Mouse (Mus musculus) cerebellum, adult 18-20 months (tissue): ENCODE results near the gene Axl.
"Not testable (repeated sequence)": the region's sequence is repeated elsewhere in the genome, so short reads cannot be mapped to it uniquely, and the experiment has no call there.

Experiments
- DNase-seq, 2 experiments: peaks; one replicate each; pipeline ENCODE4 v3.0.0; 2021

Axl gene

GRCm38 (mm10) chr7:25753076-25753475, 35.4 kb downstream of the Axl start:
- no peak for DNase-seq

- no peak for DNase-seq
Observed at GRCm38 (mm10) chr7:25746844-25747243, 41.7 kb downstream of the Axl start.

GRCm38 (mm10) chr7:25738277-25738676, 50.2 kb downstream of the Axl start:
- no peak for DNase-seq

GRCm38 (mm10) chr7:25736920-25737319, 51.6 kb downstream of the Axl start:
- no peak for DNase-seq

- DNase-seq, result no peak
Observed at GRCm38 (mm10) chr7:25734991-25735390, 53.5 kb downstream of the Axl start.

GRCm38 (mm10) chr7:25731294-25732055, 57.0 kb downstream of the Axl start:
- no peak for DNase-seq

- DNase-seq, result no peak
Observed at GRCm38 (mm10) chr7:25729862-25730261, 58.6 kb downstream of the Axl start.

GRCm38 (mm10) chr7:25729396-25729795, 59.1 kb downstream of the Axl start:
- DNase-seq, result no peak

GRCm38 (mm10) chr7:25727800-25728199, 60.7 kb downstream of the Axl start:
- no peak for DNase-seq

- DNase-seq, result no peak
Observed at GRCm38 (mm10) chr7:25725886-25726285, 62.6 kb downstream of the Axl start.

- not testable (repeated sequence) for DNase-seq
Observed at GRCm38 (mm10) chr7:25721776-25722175, 66.7 kb downstream of the Axl start.

GRCm38 (mm10) chr7:25720760-25721159, 67.7 kb downstream of the Axl start:
- no peak for DNase-seq

GRCm38 (mm10) chr7:25719761-25720610, 68.5 kb downstream of the Axl start:
- DNase-seq, result peak; percentile 65 to 82

- DNase-seq, result peak; percentile 94 to 95
Observed at GRCm38 (mm10) chr7:25718788-25719417, 69.6 kb downstream of the Axl start, which contains the start of gene Ccdc97. TSS of gene Ccdc97 (minus strand) at chr7:25719088.

- DNase-seq, result no peak
Observed at GRCm38 (mm10) chr7:25717478-25717877, 71.0 kb downstream of the Axl start.

GRCm38 (mm10) chr7:25715731-25716271, 72.7 kb downstream of the Axl start:
- DNase-seq, result no peak

- no peak for DNase-seq
Observed at GRCm38 (mm10) chr7:25714581-25714980, 73.9 kb downstream of the Axl start.

- no peak for DNase-seq
Observed at GRCm38 (mm10) chr7:25712801-25713200, 75.7 kb downstream of the Axl start.

GRCm38 (mm10) chr7:25711731-25712197, 76.7 kb downstream of the Axl start:
- DNase-seq, result peak; percentile 64 to 67

- DNase-seq, result no peak
Observed at GRCm38 (mm10) chr7:25711165-25711564, 77.3 kb downstream of the Axl start.

GRCm38 (mm10) chr7:25710519-25711130, 77.9 kb downstream of the Axl start:
- DNase-seq, result no peak

- no peak for DNase-seq
Observed at GRCm38 (mm10) chr7:25709961-25710360, 78.5 kb downstream of the Axl start.
